Mouse (Mus musculus) heart, postnatal 4 days (tissue): ENCODE measurements at regions not wholly inside any gene's neighbourhood (a gene's known extent, or its start where the extent isn't known, plus 50 kb on each side); places are given as distances from the start of the nearest gene placed in this dataset.

Experiments
- DNase-seq: peaks from one replicate; pipeline ENCODE4 v3.0.0; 2021

DNA sequence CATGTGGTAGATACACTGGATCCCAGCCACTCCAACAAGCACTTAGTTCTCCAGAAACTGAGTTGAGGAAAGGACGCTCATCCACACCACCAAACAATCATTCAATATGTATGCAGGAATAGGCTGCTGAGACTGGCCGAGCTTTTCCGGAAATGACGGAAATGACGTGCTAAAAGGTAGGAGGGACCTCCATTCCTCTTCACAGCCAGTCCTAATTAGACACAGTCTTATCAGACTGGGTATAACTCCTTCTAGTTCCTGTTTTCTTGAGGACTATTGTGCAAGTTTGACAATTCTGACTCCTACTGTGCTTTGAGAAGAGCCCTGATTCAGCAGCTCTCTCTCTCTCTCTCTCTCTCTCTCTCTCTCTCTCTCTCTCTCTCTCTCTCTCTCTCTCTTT, 477.9 kb upstream of the Gm26657 start:
- DNase-seq, result no peak

DNA sequence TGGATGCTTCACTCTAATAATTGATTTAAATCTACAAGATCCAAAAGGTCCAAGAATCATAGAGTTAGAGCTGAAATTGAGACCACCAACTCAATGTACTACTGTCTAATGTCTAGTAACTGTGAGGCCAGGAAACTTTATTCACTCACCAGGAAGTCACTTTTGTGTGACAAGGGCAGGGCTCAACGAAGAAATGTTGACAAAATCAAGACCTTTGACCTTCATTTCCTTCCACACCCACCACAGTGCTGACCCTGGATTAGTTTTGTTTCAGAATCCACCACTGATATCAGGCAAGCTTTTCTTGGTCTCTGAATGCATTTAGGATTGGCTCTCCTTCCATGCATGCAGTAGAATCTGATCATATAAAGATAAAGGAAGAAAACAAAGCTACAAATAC, 487.5 kb upstream of the Gm26657 start:
- DNase-seq, result no peak

DNA sequence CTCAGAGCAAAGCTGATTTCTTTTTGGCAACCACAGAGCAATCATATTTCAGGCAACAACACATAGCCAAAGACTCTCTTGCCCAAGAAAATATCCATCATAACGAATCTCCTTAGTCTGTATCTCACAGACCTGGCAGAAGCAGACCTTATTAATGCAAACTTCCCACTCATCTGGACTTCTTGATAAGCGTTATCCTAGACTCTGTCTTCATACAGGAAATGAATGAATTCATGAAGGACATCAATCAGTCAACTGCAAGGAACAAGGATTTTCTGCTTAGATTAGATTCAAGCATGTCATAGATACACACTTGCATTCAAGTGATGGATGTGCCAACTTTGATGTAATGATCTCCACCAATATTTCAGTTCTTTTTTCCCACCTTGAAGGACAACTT, 488.1 kb upstream of the Gm26657 start:
- DNase-seq, result no peak

DNA sequence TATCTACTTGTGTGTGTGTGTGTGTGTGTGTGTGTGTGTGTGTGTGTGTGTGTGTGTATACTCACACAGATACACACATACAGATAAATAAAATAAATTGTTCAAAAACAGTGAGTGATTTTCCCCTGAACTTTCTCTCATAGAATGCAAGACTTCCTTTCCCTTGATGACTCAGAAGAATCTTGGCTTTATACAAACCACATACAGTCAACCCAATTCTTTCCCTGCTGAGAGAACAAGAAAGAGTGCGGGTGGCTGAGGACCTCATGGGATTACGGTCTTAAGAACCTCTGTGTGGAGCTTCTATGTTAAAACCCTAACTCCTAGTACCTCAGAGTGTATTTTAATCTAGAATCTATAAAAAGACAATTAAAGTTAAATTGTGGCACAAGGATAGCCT, 489.3 kb upstream of the Gm26657 start:
- DNase-seq, result no peak

DNA sequence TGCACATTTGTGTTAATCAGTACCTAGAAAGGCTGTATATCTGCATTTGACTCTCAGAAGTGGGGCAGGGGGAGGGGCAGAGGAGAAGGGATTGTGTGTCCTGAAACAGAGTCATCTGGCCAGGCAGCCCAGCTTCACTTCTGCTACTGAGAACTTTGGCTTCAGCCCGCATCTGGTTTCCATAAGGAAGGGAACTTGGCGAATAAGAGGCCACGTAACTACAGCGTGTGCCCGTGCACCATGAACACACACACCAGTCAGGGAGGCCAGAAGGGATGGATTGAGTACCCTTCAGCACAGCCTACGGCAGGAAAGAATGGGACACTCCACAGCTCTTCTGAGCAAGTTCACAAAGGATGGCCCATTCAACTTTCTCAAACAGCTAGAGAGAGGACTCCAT, 496.0 kb upstream of the Gm26657 start:
- no peak for DNase-seq

DNA sequence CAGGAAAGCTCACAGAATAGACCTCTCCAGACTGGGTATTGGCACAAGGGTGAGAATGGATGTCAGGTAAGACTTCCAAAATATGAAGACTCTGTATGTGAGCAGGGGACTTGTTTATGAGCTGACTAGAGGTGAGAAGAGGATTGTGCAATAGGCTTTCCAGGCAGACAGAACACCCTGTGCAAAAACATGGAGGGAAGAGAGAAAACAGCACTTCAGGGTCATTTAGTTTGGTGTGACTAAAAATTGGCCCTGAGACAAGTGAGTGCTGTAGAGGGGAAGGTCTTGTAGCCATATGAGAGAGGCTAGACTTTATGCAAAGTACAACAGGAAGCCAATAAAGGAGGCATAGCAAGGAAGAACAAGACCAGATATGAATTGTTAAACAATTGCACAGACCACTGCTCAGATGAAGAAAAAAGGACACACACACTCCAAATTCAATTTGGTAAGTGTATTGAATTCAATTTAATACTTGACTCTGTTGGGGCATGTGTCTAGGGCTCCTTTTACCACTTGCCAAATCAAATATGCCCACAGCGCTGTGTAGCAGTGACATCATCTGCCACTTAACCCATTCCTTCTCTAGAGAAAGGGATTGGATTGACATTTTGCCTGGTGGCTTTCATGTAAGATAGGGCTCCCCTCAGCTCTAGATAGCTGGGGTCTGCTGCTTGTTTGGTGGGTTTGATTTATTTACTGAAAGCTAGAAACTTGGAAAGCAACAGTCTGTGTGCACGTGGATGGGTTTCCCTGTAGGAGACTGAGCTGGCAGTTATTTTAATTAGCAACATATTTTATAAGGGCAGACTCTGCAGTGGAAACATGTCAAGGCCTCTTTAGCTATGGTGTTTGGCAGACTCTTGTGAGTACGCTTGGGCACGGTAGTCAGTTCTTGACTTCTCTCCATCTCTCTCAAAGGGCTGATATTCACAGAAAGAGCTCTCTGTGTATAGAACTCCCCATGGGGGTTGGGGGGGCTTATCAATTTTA, 501.1 kb upstream of the Gm26657 start:
- DNase-seq, result no peak

DNA sequence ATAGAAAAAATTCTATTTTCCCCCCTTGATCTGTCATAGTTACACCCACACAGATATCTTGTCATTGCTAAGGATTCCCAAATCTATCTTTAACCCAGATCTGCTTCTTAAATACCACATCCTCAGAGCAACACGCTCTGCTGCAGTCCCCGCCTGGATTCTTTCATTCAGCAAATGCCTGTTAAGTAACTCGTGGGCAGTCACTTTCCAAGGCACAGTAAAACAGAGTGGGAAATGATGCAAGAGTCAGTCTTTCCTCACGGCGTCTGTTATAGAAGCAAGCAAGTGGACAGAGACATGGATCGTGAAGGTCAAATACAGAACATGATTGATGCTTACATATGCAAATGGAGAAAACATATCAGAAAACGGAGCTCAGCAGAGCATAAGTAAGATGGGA, 508.5 kb upstream of the Gm26657 start:
- no peak for DNase-seq

DNA sequence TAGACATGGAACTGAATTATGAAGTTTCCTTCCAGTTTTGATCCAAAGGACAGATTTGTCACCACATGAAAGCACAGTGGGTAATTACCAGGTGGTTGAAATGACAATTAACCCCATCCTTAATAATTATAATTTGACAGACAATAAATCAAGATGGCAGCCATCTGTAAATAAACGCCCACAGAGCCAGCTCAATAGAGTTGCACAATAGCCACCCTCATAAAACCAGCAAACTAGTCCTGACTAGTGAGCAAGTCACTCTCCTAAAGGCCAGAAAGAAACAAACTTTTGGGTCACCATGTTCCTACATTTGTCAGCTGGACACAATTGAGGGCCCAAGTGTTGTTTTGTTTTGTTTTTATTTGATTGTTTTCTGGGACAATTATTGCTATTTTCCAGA, 509.4 kb upstream of the Gm26657 start:
- DNase-seq, result no peak

DNA sequence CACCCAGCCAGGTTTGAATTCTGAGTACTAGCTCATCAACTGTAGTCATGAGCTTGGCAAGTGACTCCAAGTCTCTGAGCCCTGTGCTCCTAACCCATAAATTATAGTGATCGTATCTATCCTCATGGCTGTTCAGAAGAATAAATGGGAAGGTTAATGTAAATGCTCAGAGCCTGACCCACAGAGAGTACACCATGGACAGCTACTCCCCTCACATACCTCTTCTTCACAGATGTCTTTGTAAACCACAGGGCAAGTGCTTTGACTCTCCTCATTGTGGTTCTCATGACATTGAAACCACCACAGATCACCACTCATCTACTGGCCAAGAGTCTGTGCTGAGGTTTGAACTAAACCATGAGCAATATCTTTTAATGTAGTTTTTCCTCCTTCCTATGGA, 513.4 kb upstream of the Gm26657 start:
- no peak for DNase-seq

DNA sequence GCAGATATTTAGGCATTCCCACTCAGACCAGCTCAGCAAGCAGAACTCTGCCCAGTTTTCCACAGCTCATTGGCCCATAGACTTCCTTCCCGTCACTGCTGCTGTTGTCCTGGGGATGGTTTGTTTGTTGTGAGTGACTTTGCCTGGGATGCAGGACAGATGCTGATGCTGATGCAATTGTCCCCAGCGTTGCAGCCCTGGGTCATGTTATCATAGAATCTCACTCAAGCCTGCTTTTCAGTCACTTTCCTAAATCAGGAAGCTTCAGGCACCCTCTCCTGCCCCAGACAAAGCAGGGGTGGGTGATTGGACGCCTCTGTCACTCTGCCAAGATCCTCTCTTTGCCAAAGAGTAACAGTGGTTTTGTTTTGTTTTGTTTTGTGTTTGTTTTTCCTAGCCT, 515.3 kb upstream of the Gm26657 start:
- peak; percentile 7 for DNase-seq

DNA sequence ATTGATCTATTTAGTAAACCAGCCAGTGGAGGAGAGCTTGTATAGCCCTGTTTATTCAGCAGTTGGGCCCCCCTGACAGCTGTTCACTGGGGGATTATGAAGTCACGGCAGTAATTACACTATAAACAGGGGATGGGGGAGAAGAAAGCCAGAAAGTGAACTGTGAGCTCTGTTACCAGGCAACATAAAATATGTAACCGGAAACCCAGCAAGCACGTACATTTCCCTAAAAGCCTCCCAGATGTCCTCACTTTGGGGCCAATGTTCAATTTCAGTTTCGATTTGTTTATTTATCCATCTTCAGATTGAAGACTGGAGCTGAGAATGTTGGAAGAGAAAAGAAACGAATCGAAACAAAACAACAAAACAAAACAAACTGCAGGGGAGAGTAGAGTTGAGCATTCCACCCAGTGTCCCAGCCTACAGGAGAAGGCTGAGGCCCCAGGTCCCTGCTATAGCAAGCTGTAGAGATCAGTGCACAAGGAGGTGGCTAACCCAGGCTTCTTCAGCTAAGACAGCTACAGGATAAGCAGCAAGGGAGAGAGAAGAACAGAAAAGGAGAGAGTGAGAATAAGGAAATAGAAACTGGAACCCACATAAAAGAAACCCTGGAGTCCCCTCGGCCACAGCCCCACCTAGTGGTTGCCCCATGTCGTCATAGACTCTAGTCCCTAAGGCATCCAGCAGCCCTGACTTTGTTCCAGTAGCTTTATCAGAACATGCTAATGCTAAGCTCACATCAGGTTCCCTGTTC, 517.7 kb upstream of the Gm26657 start:
- peak; percentile 66 for DNase-seq

DNA sequence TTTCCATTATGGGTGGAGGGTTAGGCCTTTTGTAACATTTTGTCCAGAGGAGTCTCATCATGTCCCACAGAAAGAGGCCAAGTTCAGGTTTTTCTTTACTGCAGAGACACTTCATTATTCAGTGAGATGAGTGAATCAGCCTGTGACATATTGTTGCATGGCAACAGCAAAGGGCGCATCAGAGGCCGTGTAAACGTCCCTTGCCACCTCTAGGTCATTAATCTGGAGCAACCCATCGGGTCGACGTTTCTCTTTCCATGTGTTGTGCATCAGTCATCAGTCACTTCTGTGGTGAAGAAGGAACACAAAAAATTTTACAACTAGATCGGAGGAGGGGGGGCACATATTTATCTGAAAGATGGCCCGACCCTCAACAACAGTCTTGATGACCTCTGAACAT, 519.3 kb upstream of the Gm26657 start:
- no peak for DNase-seq

DNA sequence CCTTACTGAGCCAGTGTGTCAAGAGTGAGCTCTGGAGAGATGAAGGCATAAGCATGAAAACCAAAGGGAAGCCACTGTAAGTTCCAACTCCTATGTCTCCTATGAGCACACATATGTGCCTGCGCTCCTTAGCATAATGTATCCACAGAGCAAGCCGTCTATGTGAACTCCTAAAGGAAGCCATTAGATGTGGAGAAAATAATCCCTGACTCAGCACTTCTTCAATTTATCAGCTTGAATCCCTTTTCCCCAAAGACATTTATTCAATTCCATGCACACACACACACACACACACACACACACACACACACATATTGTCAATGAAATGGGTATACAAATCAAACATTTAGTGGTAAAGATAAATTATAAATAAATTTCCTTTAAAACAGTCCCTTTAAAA, 530.4 kb upstream of the Gm26657 start:
- no peak for DNase-seq

DNA sequence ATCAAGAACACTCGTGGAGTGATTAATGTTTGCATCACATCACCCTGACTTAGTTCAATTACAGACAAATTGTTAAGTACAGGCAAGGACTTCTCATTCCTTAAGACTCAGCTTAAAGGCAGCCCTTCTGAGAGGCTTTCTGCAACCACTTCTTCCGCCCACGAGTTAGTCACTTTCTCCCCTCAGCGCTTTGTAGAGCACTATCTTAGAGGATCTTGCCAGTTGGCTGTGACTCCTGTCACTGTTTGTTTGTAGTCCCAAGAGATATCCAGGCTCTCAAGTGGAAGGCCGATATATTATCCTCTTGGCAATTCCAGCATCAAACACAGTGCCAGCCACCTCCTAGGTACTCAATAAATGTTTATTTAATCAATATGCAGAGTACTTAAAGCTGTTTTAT, 532.1 kb upstream of the Gm26657 start:
- no peak for DNase-seq

DNA sequence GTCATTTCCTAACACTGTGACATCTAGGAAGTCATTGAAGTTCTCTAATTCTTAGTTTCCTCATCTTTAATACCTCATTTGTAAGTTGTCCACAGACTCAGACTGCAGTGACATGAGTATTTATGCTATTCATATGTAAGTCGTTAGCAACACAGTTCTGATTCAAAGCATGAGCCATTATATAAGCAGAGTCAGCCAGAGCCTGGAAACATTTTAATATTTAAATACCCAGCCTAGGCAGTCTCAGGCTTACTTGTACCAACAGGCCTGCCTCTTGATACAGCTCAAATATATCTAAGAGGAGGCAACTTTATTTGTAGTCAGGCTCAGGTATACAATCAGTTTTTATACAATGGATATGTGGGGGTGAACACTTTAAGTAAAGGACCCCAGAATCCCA, 534.8 kb upstream of the Gm26657 start:
- no peak for DNase-seq

DNA sequence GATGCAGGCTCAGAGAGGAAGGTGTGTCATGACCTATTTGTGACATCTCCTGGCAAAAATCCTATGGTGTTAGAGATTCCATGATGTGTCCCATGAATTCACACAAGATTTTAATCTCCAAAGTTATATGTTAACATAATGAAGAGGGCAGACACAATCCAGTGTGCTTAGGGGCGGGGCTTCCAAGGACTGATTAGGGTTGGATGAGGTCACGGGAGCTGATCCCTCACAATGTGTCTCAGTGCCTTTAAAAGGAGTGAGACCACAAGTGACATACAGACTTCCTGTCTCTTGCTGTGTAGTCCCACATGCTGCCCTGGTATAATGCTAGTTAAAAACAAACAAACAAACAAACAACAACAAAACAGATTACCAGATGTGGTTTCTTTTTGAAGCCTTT, 546.5 kb upstream of the Gm26657 start:
- DNase-seq, result no peak

DNA sequence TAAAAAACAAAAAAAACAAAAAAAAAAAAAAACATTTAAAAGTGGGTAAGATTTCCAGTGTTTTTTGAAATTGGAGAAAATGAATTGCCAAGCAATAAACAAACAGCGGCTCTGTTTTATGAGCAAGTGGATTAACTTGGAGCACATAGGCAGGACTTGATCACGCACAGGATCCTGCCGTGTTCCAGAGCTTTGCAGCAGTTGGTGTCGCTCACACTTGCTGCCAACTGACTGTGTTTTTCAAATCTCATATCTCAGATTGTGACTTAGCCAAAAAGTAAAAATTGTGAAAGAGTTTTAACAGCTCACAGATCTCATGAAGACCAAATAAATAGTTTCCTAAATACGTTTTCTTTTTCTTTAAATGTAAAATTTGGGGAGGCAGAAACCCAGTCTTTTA, 547.4 kb upstream of the Gm26657 start:
- DNase-seq, result no peak

DNA sequence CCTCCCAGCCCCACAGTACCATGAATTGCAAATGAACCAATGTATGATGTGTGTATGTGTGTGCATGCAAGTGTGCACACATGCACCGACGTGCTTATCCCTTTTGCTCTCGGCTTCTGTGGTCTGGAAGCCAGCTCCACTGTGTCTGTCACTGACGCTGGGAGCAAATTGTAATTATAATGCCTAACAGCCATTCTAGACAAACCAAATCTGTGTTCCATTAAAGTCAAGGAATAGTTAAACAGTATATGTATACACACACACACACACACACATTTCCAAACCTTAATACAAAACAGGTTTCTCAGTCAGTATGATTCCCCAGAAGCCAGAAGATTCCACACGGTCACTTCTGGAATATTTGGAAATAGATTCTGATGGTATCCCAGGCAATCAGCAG, 560.3 kb upstream of the Gm26657 start:
- DNase-seq, result no peak

DNA sequence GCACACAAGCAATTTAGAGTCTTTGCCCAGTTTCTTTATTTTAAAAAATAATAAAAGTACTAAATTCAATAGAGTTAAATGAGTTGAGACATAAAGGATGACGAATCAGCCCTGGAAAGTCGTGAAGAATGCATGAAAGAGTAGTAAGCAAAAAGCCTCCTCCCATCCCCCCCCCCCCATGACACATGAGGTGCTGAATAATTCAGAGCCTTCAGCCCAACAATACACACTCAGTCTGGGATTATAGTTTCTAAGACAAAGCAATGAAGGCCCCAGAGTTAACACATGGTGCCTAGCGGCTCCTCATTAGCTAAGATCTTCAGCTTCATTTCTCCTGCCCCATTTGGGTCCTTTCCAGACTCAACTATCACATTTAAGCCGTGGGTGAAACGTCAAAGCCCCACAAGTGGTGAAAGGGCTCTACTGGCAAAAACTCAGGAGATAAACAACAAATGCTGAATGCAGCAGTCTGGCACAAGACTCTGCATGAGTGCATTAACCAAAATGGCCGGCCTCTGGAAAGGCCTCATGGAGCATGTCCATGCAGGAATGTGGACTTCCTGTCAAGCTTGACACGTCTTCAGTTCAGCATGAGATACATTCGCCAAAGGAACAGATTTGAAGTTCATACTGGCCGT, 560.9 kb upstream of the Gm26657 start:
- DNase-seq, result no peak

DNA sequence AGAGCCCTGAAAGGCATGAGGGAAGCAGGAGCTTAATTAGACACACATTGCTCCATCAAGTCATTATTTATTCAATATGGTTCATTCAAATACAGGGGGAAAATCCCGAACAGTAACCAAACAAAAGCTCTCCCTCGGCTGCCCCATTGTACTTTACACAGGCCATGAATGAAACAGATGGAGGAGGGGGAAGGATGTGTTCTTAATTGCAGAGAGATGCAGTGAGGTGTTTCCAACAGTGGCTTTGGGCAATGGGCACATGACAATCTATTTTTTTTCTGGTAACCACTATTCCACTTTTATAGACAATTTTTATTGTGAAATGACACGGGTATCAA, 578.6 kb upstream of the Gm26657 start:
- no peak for DNase-seq

DNA sequence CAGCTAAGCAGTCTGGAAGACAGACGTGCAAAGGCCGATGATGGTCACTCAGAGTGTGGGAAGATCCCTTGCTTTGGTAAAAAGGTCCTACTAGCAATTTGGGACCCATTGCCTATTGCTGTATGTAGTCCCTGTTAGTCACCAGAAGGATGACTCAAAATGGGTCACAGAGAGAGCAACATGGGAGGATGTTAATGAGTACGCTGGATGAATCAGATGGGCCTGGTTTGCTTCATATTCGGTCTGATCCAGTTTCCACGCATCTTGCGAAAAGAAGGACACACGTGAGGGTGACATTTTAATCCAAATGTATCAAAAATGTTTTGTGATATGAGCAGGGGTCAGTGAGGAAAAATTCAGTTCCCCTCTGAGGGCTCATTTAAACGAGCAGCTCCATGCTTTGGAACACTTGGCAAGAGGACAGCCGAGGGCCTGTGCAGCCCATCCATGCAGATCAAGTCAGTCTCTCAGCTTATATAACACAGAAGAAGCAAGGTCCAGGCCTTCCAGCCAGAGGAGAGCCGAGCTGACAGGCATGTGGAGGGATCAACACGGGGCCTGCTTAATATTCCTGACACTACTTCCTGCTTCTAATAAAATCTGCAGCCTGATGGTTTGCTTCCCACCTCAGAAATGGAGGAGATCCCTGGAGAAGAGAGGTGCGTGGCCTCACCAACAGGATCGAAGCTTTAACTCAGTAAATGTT, 579.2 kb upstream of the Gm26657 start:
- DNase-seq, result no peak

DNA sequence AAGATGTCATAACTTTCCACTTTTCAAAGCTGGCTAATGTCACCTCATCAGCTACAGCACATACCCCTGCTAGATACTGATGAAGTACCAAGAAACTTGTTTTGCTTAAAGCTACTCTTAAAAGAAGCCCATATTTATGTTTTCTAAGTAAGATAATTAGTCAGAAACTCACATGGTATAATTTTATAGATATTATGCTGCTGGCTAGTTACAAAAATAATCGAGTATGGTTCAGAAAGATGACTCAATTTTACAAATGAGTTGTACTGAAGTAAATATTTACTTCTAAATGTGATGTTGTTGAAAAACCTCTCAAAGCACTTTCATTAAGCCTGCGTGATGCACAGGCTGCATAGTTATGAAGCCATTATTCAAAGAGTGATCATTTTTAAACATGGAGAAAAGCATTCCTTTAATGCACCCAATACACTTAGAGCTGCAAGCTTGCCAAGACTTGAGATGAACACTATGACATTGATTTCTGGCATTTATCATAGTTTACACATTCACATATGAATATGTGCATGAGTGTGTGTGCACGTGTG, 582.3 kb upstream of the Gm26657 start:
- DNase-seq, result no peak

DNA sequence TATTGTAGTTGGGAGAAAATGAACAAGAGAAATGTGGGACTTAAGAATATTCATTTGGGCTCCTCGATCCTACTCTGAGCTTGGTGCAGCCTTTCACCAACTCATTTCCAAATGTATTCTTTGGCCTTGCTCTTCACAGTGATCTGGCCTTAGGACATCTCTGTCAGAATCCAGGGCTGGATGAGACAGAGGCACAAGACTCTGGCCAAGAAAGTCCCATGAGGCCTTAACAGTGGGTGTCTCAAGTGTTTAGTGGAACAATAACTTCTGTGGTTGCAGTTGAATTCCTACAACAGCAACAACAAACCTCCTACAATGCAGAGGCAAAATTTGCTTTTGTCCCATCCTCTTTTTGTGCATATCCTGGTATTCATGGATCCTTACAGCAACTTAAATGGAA, 589.2 kb upstream of the Gm26657 start:
- no peak for DNase-seq
